Mouse (Mus musculus): Measurements from ENCODE around the gene Olfr145.

DNA sequence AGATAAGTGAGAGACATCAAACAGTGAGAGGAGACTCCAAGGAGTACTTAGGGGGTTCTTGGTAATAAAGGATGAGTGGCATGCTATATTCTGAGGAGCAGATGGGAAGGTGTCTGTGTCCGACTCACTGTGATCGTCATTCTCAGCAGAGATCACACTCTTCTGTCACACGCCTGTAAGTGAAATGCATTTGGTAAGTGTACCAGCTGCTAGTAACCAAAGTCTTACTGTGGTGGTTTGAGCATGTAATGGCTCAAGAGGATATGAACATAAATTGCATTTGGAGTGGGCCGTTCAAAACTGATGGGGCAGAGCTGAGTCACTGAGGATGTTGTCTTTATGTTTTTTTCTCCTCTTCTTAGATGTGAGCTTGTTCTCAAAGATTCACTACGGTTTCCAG, 27.7 kb downstream of the Olfr145 start:
- TF ChIP-seq CTCF (conservative IDR thresholded peaks at IDR 0.05; ENCODE audit: low read length) (no peak), NANOG (IDR thresholded peaks at IDR 0.05; ENCODE audit: borderline replicate concordance, low read length) (no peak), POU5F1 (IDR thresholded peaks at IDR 0.05; ENCODE audit: borderline replicate concordance, low read length) (no peak)

All from E14TG2a.4 (cell line).